Mouse (Mus musculus): ENCODE results near the gene Clasrp.

Clasrp gene

GRCm38 (mm10) chr7:19563884-19564283, 40.4 kb downstream of the Clasrp start:
- no peak for DNase-seq (ENCODE audit: low spot score)

- no peak for DNase-seq (ENCODE audit: low spot score)
Measured at GRCm38 (mm10) chr7:19562643-19563410, 41.5 kb downstream of the Clasrp start, which contains the start of gene Ppp1r37. TSS of gene Ppp1r37 (minus strand) at chr7:19563076.

GRCm38 (mm10) chr7:19561765-19562642, 42.3 kb downstream of the Clasrp start:
- DNase-seq (ENCODE audit: low spot score) = peak; percentile 87

GRCm38 (mm10) chr7:19561431-19561764, 42.9 kb downstream of the Clasrp start:
- no peak for DNase-seq (ENCODE audit: low spot score)

GRCm38 (mm10) chr7:19560491-19561260, 43.6 kb downstream of the Clasrp start:
- DNase-seq (ENCODE audit: low spot score) = no peak

GRCm38 (mm10) chr7:19558965-19559364, 45.3 kb downstream of the Clasrp start:
- DNase-seq (ENCODE audit: low spot score) = no peak

- no peak for DNase-seq (ENCODE audit: low spot score)
Measured at GRCm38 (mm10) chr7:19557982-19558900, 46.0 kb downstream of the Clasrp start.

GRCm38 (mm10) chr7:19557086-19557485, 47.2 kb downstream of the Clasrp start:
- DNase-seq (ENCODE audit: low spot score) = no peak

- no peak for DNase-seq (ENCODE audit: low spot score)
Measured at GRCm38 (mm10) chr7:19554168-19554567, 50.1 kb downstream of the Clasrp start.

- DNase-seq (ENCODE audit: low spot score) = no peak
Measured at GRCm38 (mm10) chr7:19552443-19552842, 51.8 kb downstream of the Clasrp start.

- no peak for DNase-seq (ENCODE audit: low spot score)
Measured at GRCm38 (mm10) chr7:19551634-19552033, 52.7 kb downstream of the Clasrp start.

GRCm38 (mm10) chr7:19549394-19549793, 54.9 kb downstream of the Clasrp start:
- no peak for DNase-seq (ENCODE audit: low spot score)

- no peak for DNase-seq (ENCODE audit: low spot score)
Measured at GRCm38 (mm10) chr7:19547344-19547969, 56.8 kb downstream of the Clasrp start.

GRCm38 (mm10) chr7:19546007-19546406, 58.3 kb downstream of the Clasrp start:
- DNase-seq (ENCODE audit: low spot score) = no peak

- no peak for DNase-seq (ENCODE audit: low spot score)
Measured at GRCm38 (mm10) chr7:19543584-19543983, 60.7 kb downstream of the Clasrp start.

GRCm38 (mm10) chr7:19542155-19542691, 62.1 kb downstream of the Clasrp start:
- peak; percentile 46 for DNase-seq (ENCODE audit: low spot score)

GRCm38 (mm10) chr7:19541681-19542154, 62.6 kb downstream of the Clasrp start:
- DNase-seq (ENCODE audit: low spot score) = no peak

- DNase-seq (ENCODE audit: low spot score) = no peak
Measured at GRCm38 (mm10) chr7:19540771-19541566, 63.3 kb downstream of the Clasrp start.

- DNase-seq (ENCODE audit: low spot score) = no peak
Measured at GRCm38 (mm10) chr7:19534676-19535075, 69.6 kb downstream of the Clasrp start.
